Mouse (Mus musculus) MEL (cell line): ENCODE data around the gene Proser3.
A peak's percentile ranks its signal among the peaks of the same experiment; 100 is the strongest.

Experiments
- CHD2 ChIP-seq: IDR thresholded peaks from 2 replicates; pipeline ENCODE4 v1.6.1; 2011; ENCODE audit warnings: low read length, improper control_type of control experiment
- CTCF ChIP-seq, 3 experiments: IDR thresholded peaks in 2 of 3; conservative IDR thresholded peaks in 1 of 3; 2 replicates each; pipeline ENCODE4 v1.5.1; 2011 to 2012; ENCODE audit warnings: low read length in 3 of 3, low read depth in 2 of 3, mild to moderate bottlenecking in 2 of 3, improper control_type of control experiment in 1 of 3, inconsistent platforms in 1 of 3, mixed read lengths in 1 of 3, moderate library complexity in 1 of 3; ENCODE audit not compliant: control insufficient read depth in 1 of 3, insufficient read depth in 1 of 3, poor library complexity in 1 of 3, severe bottlenecking in 1 of 3
- GATA1 ChIP-seq: IDR thresholded peaks from 2 replicates; pipeline ENCODE4 v1.6.1; 2011; ENCODE audit warnings: low read depth, low read length, improper control_type of control experiment
- MAFK ChIP-seq: IDR thresholded peaks from 2 replicates; pipeline ENCODE4 v1.6.1; 2011; ENCODE audit warnings: low read depth, mild to moderate bottlenecking, low read length, improper control_type of control experiment, borderline replicate concordance
- MYB ChIP-seq: IDR thresholded peaks from 2 replicates; pipeline ENCODE4 v1.6.1; 2011; ENCODE audit warnings: mild to moderate bottlenecking, low read depth, low read length, improper control_type of control experiment
- POLR2A ChIP-seq, 2 experiments: IDR thresholded peaks; 2 replicates each; pipeline ENCODE4 v1.6.1; 2011 to 2012; ENCODE audit warnings: low read length in 2 of 2, mild to moderate bottlenecking in 2 of 2, control low read depth in 1 of 2, improper control_type of control experiment in 1 of 2, low read depth in 1 of 2, moderate library complexity in 1 of 2; ENCODE audit not compliant: control insufficient read depth in 1 of 2, insufficient read depth in 1 of 2, poor library complexity in 1 of 2
- POLR2AphosphoS2 ChIP-seq: IDR thresholded peaks from 2 replicates; pipeline ENCODE4 v1.6.1; 2011; ENCODE audit warnings: low read length, improper control_type of control experiment
- TBP ChIP-seq: IDR thresholded peaks from 2 replicates; pipeline ENCODE4 v1.8.0; 2011; ENCODE audit warnings: low read depth, low read length, improper control_type of control experiment

GRCm38 (mm10) chr7:30599933-30600353 lies 47.8 kb upstream of the Proser3 start:
- TF ChIP-seq CTCF (IDR thresholded peaks at IDR 0.05 in 2 of 3, conservative IDR thresholded peaks at IDR 0.05 in 1 of 3; ENCODE audit: control insufficient read depth in 1 of 3, insufficient read depth in 1 of 3, low read depth in 2 of 3, low read length in 3 of 3, poor library complexity in 1 of 3, severe bottlenecking in 1 of 3): no peak
- TF ChIP-seq POLR2A (IDR thresholded peaks at IDR 0.05; ENCODE audit: control insufficient read depth in 1 of 2, insufficient read depth in 1 of 2, low read depth in 1 of 2, low read length in 2 of 2, poor library complexity in 1 of 2): peak in 1 of 2 experiments; percentile 82; a peak in 3 of 4 replicates
- peak; percentile 30; the same call in 1 of the 2 replicates for TF ChIP-seq TBP
- no peak; the same call in 1 of the 2 replicates for TF ChIP-seq GATA1
- peak; percentile 64 for TF ChIP-seq CHD2
- TF ChIP-seq POLR2AphosphoS2: peak; percentile 82
- TF ChIP-seq MAFK: 0 out of 2 replicates have a peak, but pooled peaks have one; percentile 27
- TF ChIP-seq MYB: no peak
